ENCODE assay signal across 11 mouse cellular contexts in genomic region chr16:35465808-35466351, GRCm38 (mm10). TPM values are rescaled to one million over a fixed set of nuclear protein-coding genes. Genes with fewer than 3 reads are reported as not detected.
A peak's percentile ranks its signal among the peaks of the same experiment; 100 is the strongest.
DNase-seq lines count a peak whose midpoint lies in the region; ATAC-seq lines count a peak whose summit lies in the region.
"Had no signal": no experiment of that assay in that cellular context is flagged by ENCODE, and none has a peak within 500 bp of the region (broad histone marks: within the 10 kb centered on the region; RNA-seq: fewer than 3 reads in every experiment).

No protein-coding gene starts in this region.

- DNase-seq in cerebellum, adult 8-10 months, result no peak
- DNase-seq in lung, adult 18-20 months, result no peak
- DNase-seq in heart, embryonic 10.5 days (ENCODE audit: low spot score), result no peak
- DNase-seq in kidney, postnatal 4 days, result peak; percentile 40 to 59
- DNase-seq in layer of hippocampus, adult 9-11 months, result no peak
- DNase-seq: B cell, adult 2 months; gastrocnemius, postnatal 36 days had no signal

- 0 out of 2 replicates have a peak, but pooled peaks cover 3% of the 10 kb centered on the region for H3K36me3 ChIP-seq in lung, embryonic 16.5 days (ENCODE audit: control insufficient read depth, insufficient read depth, low read length)
- peaks cover 42% of the 10 kb centered on the region for H3K36me3 ChIP-seq in heart, embryonic 10.5 days
- no peaks in the 10 kb centered on the region; the same call in 1 of the 2 replicates for H3K36me3 ChIP-seq in forebrain, embryonic 13.5 days (ENCODE audit: poor library complexity, severe bottlenecking)

- H3K9me3 ChIP-seq in lung, embryonic 16.5 days (ENCODE audit: control insufficient read depth, low read length), result no peaks in the 10 kb centered on the region
- H3K9me3 ChIP-seq in heart, embryonic 10.5 days, result no peaks in the 10 kb centered on the region
- H3K9me3 ChIP-seq in forebrain, embryonic 13.5 days (replicated peaks), result no peaks in the 10 kb centered on the region

- no peak overlapping the region for H3K27ac ChIP-seq in lung, embryonic 16.5 days (ENCODE audit: low read length)
- H3K27ac ChIP-seq in heart, embryonic 10.5 days, result peak overlapping the region; percentile 71
- H3K27ac ChIP-seq in forebrain, embryonic 13.5 days, result no peak overlapping the region

- no peak overlapping the region for H3K4me2 ChIP-seq in lung, embryonic 16.5 days (ENCODE audit: low read depth, low read length)
- H3K4me2 ChIP-seq in forebrain, embryonic 13.5 days, result no peak overlapping the region

- peak; percentile 38; the same call in 1 of the 2 replicates for ATAC-seq in cerebellum, adult (ENCODE audit: insufficient number of reproducible peaks, low FRiP score, low TSS enrichment)
- peak; percentile 46; the same call in 1 of the 2 replicates for ATAC-seq in lung, embryonic 16.5 days (ENCODE audit: low read depth)
- no peak for ATAC-seq in forebrain, embryonic 13.5 days
- ATAC-seq: Patski had no signal

- H3K4me1 ChIP-seq in lung, embryonic 16.5 days (replicated peaks; ENCODE audit: control insufficient read depth, insufficient read depth, low read length), result peaks cover 4% of the 10 kb centered on the region
- peaks cover 23% of the 10 kb centered on the region for H3K4me1 ChIP-seq in heart, embryonic 10.5 days
- peaks cover 21% of the 10 kb centered on the region for H3K4me1 ChIP-seq in forebrain, embryonic 13.5 days

- no peaks in the 10 kb centered on the region for H3K27me3 ChIP-seq in lung, embryonic 16.5 days (ENCODE audit: control insufficient read depth, insufficient read depth, low read depth, low read length)
- H3K27me3 ChIP-seq in heart, embryonic 10.5 days (ENCODE audit: insufficient read depth, poor library complexity, severe bottlenecking), result no peaks in the 10 kb centered on the region
- no peaks in the 10 kb centered on the region for H3K27me3 ChIP-seq in forebrain, embryonic 13.5 days
- H3K27me3 ChIP-seq: Patski had no signal

- H3K4me3 ChIP-seq in lung, embryonic 16.5 days (ENCODE audit: low read length), result no peak overlapping the region
- H3K4me3 ChIP-seq in heart, embryonic 10.5 days, result no peak overlapping the region
- no peak overlapping the region for H3K4me3 ChIP-seq in forebrain, embryonic 13.5 days

- no peak overlapping the region for H3K9ac ChIP-seq in lung, embryonic 16.5 days (ENCODE audit: low read length)
- no peak overlapping the region for H3K9ac ChIP-seq in forebrain, embryonic 13.5 days

- 62% methylated on average over 4 of the region's 4 CpGs for WGBS in lung, embryonic 16.5 days
- WGBS in heart, embryonic 10.5 days, result 74% methylated on average over 4 of the region's 4 CpGs
- WGBS in forebrain, embryonic 13.5 days, result 86% methylated on average over 4 of the region's 4 CpGs

RNA-seq across cellular contexts. Expression of gene Pdia5, which starts 24.8 kb away (rescaled TPM):
- 39.0 and 40.3 TPM in 2 replicates for polyA plus RNA-seq in lung, embryonic 16.5 days (2015; fragmentation: Nextera tagmentation; extraction: Ambion mirVana)
- polyA plus RNA-seq in heart, embryonic 10.5 days (2016; fragmentation: Nextera tagmentation; extraction: Ambion mirVana), result 33.7 and 49.0 TPM in 2 replicates
- 10.4 and 11.8 TPM in 2 replicates for polyA plus RNA-seq in forebrain, embryonic 13.5 days (2015; fragmentation: Nextera tagmentation; extraction: Ambion mirVana)

Comparison
In these comparisons a context has a peak if more than half of its experiments do, and no peak if none do; other contexts are left out.
1. DNase-seq: peak in kidney, postnatal 4 days (2 of 2); none in cerebellum, adult 8-10 months (single experiment), lung, adult 18-20 months (0 of 2), heart, embryonic 10.5 days (single experiment) and layer of hippocampus, adult 9-11 months (single experiment).